Mouse (Mus musculus) hematopoietic stem cell, adult 5-6 weeks (primary cell): ENCODE results near the gene Ntm. TPM values are rescaled to one million over a fixed set of nuclear protein-coding genes. Genes with fewer than 3 reads are reported as not detected.
A peak's percentile ranks its signal among the peaks of the same experiment; 100 is the strongest.

Experiments used
- ATAC-seq, 2 experiments: fragments of 125-278 bp in 1 of 2; replicated peaks in 1 of 2; 2 replicates each; pipeline ENCODE4 v1.8.0; 2016 to 2017; ENCODE audit warnings: inconsistent platforms in 2 of 2, mild to moderate bottlenecking in 2 of 2, moderate number of reproducible peaks in 2 of 2, low read depth in 1 of 2, moderate TSS enrichment in 1 of 2; ENCODE audit not compliant: low FRiP score in 2 of 2, poor library complexity in 2 of 2, severe bottlenecking in 2 of 2, insufficient read depth in 1 of 2, low TSS enrichment in 1 of 2
- total RNA-seq: library from RNA; stranded (forward); fragments of 172-1452, 232-1000 nt; gene quantifications from 2 replicates; pipeline ENCODE4 v1.2.3, GENCODE M21; 2017

Ntm gene
- total RNA-seq, 1 experiment from 2014 or later, result not detected

GRCm38 (mm10) chr9:29776542-29776941 lies 186.4 kb downstream of the Ntm start:
- ATAC-seq, result no peak

GRCm38 (mm10) chr9:29776030-29776429 lies 186.9 kb downstream of the Ntm start:
- no peak for ATAC-seq

- no peak for ATAC-seq
Observed at GRCm38 (mm10) chr9:29772625-29773388, 190.1 kb downstream of the Ntm start.

GRCm38 (mm10) chr9:29771870-29772269 lies 191.1 kb downstream of the Ntm start:
- no peak for ATAC-seq

GRCm38 (mm10) chr9:29771071-29771785 lies 191.7 kb downstream of the Ntm start:
- no peak for ATAC-seq

GRCm38 (mm10) chr9:29769361-29769760 lies 193.6 kb downstream of the Ntm start:
- ATAC-seq, result no peak

GRCm38 (mm10) chr9:29765990-29766980 lies 196.7 kb downstream of the Ntm start:
- no peak for ATAC-seq

GRCm38 (mm10) chr9:29763338-29763737 lies 199.6 kb downstream of the Ntm start:
- ATAC-seq, result no peak

- no peak for ATAC-seq
Observed at GRCm38 (mm10) chr9:29761952-29762586, 200.9 kb downstream of the Ntm start.

- no peak for ATAC-seq
Observed at GRCm38 (mm10) chr9:29761511-29761910, 201.4 kb downstream of the Ntm start.

GRCm38 (mm10) chr9:29759940-29760339 lies 203.0 kb downstream of the Ntm start:
- ATAC-seq, result no peak

- no peak for ATAC-seq
Observed at GRCm38 (mm10) chr9:29759060-29759459, 203.9 kb downstream of the Ntm start.

GRCm38 (mm10) chr9:29754374-29754773 lies 208.6 kb downstream of the Ntm start:
- no peak for ATAC-seq

GRCm38 (mm10) chr9:29751396-29751795 lies 211.5 kb downstream of the Ntm start:
- ATAC-seq, result peak; percentile 79 to 81

GRCm38 (mm10) chr9:29750371-29751014 lies 212.4 kb downstream of the Ntm start:
- ATAC-seq, result peak; percentile 77 to 83

GRCm38 (mm10) chr9:29748070-29748469 lies 214.9 kb downstream of the Ntm start:
- no peak for ATAC-seq
